Mouse (Mus musculus): Measurements from ENCODE around the gene Ror2. TPM values are rescaled to one million over a fixed set of nuclear protein-coding genes. Genes with fewer than 3 reads are reported as not detected.

The Ror2 gene
- total and polyA plus RNA-seq, 2 experiments: 0.06 TPM; not detected in 1

DNA sequence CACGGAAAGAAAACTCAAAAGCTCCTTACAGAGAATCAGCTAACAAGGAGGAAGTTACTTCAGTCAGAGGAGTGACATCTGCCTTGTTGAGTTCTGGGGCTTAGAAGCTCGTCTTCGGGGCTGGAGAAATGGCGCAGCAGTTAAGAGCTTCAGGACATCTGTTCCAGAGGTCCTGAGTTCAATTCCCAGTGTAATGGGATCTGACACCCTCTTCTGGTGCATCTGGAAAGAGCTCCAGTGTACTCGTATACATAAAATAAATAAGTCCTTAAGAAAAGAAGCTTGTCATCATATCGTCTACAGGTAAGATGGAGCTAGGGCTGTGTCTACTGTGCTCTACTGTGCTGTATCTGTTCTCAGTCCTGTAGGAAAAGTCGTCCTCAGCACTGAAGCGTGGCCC is 19.3 kb upstream of the Ror2 start:
- H3K79me2 ChIP-seq (ENCODE audit: control insufficient read depth, insufficient read depth, low read length): no peaks in the 10 kb centered on the region
- H3K4me1 ChIP-seq (ENCODE audit: control insufficient read depth, insufficient read depth, low read length): no peaks in the 10 kb centered on the region
- TF ChIP-seq POLR2A (IDR thresholded peaks at IDR 0.05; ENCODE audit: extremely low read depth, insufficient read depth, low read length) (no peak), CTCF (IDR thresholded peaks at IDR 0.05; ENCODE audit: low read depth, low read length) (no peak)
- no peak overlapping the region for H3K4me3 ChIP-seq (ENCODE audit: insufficient read depth, low read depth, low read length)
- no peak overlapping the region for H3K9ac ChIP-seq (ENCODE audit: low read depth, low read length)
- H3K36me3 ChIP-seq (ENCODE audit: control insufficient read depth, insufficient read depth, low read length): no peaks in the 10 kb centered on the region
- H3K27ac ChIP-seq (replicated peaks; ENCODE audit: insufficient read depth, low read depth, low read length): no peak overlapping the region
- 81% methylated on average over 8 of the region's 8 CpGs for WGBS
- DNase-seq (ENCODE audit: extremely low read depth, low read depth, low spot score): no peak
- no peaks in the 10 kb centered on the region for H3K27me3 ChIP-seq (ENCODE audit: control insufficient read depth, insufficient read depth, low read length)

DNA sequence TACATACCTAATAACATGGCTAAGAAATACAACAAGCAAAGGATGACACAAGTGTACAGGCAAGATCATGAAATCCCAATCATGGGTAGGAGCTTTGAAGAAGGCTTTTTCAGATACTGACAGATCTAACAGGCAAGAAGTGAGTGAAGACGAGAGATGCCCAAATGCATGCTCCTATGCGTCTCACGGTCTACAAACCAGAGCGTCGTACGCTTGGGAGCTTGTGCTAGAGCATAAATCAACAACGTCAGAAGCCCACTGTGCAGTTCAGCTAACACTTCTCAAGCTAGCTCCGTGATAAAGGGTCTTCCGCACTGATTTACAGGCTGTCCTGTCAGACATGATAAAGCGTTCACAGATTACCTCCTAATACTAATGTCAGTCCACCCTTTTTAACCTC is 16.8 kb upstream of the Ror2 start:
- Histone ChIP-seq H3K79me2 (ENCODE audit: control insufficient read depth, insufficient read depth, low read length) (no peaks in the 10 kb centered on the region), H3K36me3 (ENCODE audit: control insufficient read depth, insufficient read depth, low read length) (no peaks in the 10 kb centered on the region), H3K9ac (ENCODE audit: low read depth, low read length) (no peak overlapping the region), H3K4me3 (ENCODE audit: insufficient read depth, low read depth, low read length) (no peak overlapping the region), H3K27ac (replicated peaks; ENCODE audit: insufficient read depth, low read depth, low read length) (no peak overlapping the region), H3K4me1 (ENCODE audit: control insufficient read depth, insufficient read depth, low read length) (no peaks in the 10 kb centered on the region), H3K27me3 (ENCODE audit: control insufficient read depth, insufficient read depth, low read length) (no peaks in the 10 kb centered on the region)
- no peak for TF ChIP-seq POLR2A (IDR thresholded peaks at IDR 0.05; ENCODE audit: extremely low read depth, insufficient read depth, low read length)
- no peak for TF ChIP-seq CTCF (IDR thresholded peaks at IDR 0.05; ENCODE audit: low read depth, low read length)
- no peak for DNase-seq (ENCODE audit: extremely low read depth, low read depth, low spot score)
- 74% methylated on average over 10 of the region's 10 CpGs for WGBS

DNA sequence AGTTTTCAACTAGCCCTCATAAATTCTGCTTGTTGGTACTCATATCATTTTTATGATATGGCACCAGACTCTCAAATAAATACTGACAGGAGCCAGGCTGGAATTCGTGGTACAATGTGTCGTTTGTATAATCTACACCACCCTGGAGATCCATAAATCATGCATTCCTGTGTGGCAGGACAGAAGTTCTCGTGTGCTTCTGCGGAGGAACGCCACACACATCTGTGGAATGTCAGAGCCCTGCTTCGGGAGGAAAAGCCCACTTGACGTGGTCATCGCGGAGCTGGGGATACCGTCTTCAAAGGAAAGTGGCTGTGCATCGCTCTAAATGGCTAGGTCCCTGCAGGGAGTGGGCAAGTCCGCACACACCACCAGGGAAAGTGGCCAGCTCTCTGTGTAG is 7.1 kb upstream of the Ror2 start:
- no peak for DNase-seq (ENCODE audit: extremely low read depth, low read depth, low spot score)
- Histone ChIP-seq H3K4me1 (ENCODE audit: control insufficient read depth, insufficient read depth, low read length) (no peaks in the 10 kb centered on the region), H3K79me2 (ENCODE audit: control insufficient read depth, insufficient read depth, low read length) (no peaks in the 10 kb centered on the region), H3K36me3 (ENCODE audit: control insufficient read depth, insufficient read depth, low read length) (no peaks in the 10 kb centered on the region), H3K9ac (ENCODE audit: low read depth, low read length) (no peak overlapping the region), H3K27me3 (ENCODE audit: control insufficient read depth, insufficient read depth, low read length) (0 out of 2 replicates have a peak, but pooled peaks cover 2% of the 10 kb centered on the region), H3K27ac (replicated peaks; ENCODE audit: insufficient read depth, low read depth, low read length) (no peak overlapping the region), H3K4me3 (ENCODE audit: insufficient read depth, low read depth, low read length) (no peak overlapping the region)
- WGBS: 69% methylated on average over 12 of the region's 12 CpGs
- TF ChIP-seq CTCF (IDR thresholded peaks at IDR 0.05; ENCODE audit: low read depth, low read length): no peak
- TF ChIP-seq POLR2A (IDR thresholded peaks at IDR 0.05; ENCODE audit: extremely low read depth, insufficient read depth, low read length): no peak

- Histone ChIP-seq H3K79me2 (ENCODE audit: control insufficient read depth, insufficient read depth, low read length) (no peaks in the 10 kb centered on the region), H3K36me3 (ENCODE audit: control insufficient read depth, insufficient read depth, low read length) (no peaks in the 10 kb centered on the region), H3K4me3 (ENCODE audit: insufficient read depth, low read depth, low read length) (no peak overlapping the region), H3K27ac (replicated peaks; ENCODE audit: insufficient read depth, low read depth, low read length) (no peak overlapping the region), H3K4me1 (ENCODE audit: control insufficient read depth, insufficient read depth, low read length) (no peaks in the 10 kb centered on the region), H3K9ac (ENCODE audit: low read depth, low read length) (no peak overlapping the region), H3K27me3 (ENCODE audit: control insufficient read depth, insufficient read depth, low read length) (0 out of 2 replicates have a peak, but pooled peaks cover 2% of the 10 kb centered on the region)
- no peak for TF ChIP-seq POLR2A (IDR thresholded peaks at IDR 0.05; ENCODE audit: extremely low read depth, insufficient read depth, low read length)
- no peak for TF ChIP-seq CTCF (IDR thresholded peaks at IDR 0.05; ENCODE audit: low read depth, low read length)
- 30% methylated on average over 3 of the region's 3 CpGs for WGBS
- DNase-seq (ENCODE audit: extremely low read depth, low read depth, low spot score): no peak
Observed at GRCm38 (mm10) chr13:53292244-53292643, 6.3 kb upstream of the Ror2 start.

DNA sequence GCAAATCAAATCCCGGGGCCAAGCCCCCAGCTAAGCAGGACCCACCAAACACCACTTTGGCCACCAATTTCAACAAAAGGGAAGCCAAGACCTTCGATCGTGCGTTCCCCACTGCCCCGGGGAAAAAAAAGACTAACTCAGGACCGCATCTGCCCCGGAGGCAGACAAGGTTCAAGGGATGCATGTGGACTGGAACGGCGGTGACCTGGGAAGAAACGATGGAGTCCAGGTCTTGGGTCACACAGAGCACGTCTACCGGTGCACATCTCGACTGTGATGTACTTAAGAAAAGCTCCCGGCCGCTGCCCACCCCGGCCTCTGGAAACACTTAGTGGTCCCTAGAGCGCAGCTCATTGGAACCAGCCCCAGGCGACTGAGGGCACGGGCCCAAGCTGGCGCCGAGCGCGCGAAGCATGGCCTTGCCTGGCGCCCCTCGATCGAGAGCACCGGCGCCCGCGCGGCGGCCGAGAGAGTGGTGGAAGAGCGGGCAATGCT is 616 bp downstream of the Ror2 start:
- TF ChIP-seq CTCF (IDR thresholded peaks at IDR 0.05; ENCODE audit: low read depth, low read length) (no peak), POLR2A (IDR thresholded peaks at IDR 0.05; ENCODE audit: extremely low read depth, insufficient read depth, low read length) (no peak)
- Histone ChIP-seq H3K27ac (replicated peaks; ENCODE audit: insufficient read depth, low read depth, low read length) (no peak overlapping the region), H3K4me3 (ENCODE audit: insufficient read depth, low read depth, low read length) (no peak overlapping the region), H3K36me3 (ENCODE audit: control insufficient read depth, insufficient read depth, low read length) (no peaks in the 10 kb centered on the region), H3K9ac (ENCODE audit: low read depth, low read length) (no peak overlapping the region), H3K27me3 (ENCODE audit: control insufficient read depth, insufficient read depth, low read length) (peaks cover 4% of the 10 kb centered on the region; the same call in 1 of the 2 replicates), H3K79me2 (ENCODE audit: control insufficient read depth, insufficient read depth, low read length) (no peaks in the 10 kb centered on the region), H3K4me1 (ENCODE audit: control insufficient read depth, insufficient read depth, low read length) (no peaks in the 10 kb centered on the region)
- WGBS: 2% methylated on average over 35 of the region's 35 CpGs
- no peak for DNase-seq (ENCODE audit: extremely low read depth, low read depth, low spot score)

DNA sequence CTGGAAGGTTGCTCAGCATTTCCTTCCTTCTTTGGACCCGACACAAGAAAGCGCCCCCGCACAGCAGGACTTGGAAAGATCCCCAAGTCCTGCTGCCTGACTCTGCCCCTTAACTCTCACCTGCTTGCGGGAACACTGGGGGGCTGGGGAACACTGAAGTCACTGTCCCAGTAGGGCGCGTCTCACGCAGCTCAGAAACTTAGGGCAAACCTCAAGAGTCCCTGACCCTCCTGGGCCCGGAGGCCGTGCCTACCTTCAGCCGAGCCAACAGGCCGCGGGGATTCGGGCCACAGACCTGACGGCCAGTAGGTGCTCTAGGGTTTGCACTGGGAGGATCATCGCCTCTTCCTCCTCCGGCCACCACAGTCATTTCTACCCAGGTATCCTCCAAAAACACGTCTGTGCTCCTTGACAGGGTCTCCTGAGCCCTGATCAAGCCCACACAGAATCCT is 1.2 kb downstream of the Ror2 start:
- H3K9ac ChIP-seq (ENCODE audit: low read depth, low read length): no peak overlapping the region
- H3K4me1 ChIP-seq (ENCODE audit: control insufficient read depth, insufficient read depth, low read length): no peaks in the 10 kb centered on the region
- no peak for DNase-seq (ENCODE audit: extremely low read depth, low read depth, low spot score)
- no peak for TF ChIP-seq CTCF (IDR thresholded peaks at IDR 0.05; ENCODE audit: low read depth, low read length)
- TF ChIP-seq POLR2A (IDR thresholded peaks at IDR 0.05; ENCODE audit: extremely low read depth, insufficient read depth, low read length): no peak
- no peaks in the 10 kb centered on the region for H3K36me3 ChIP-seq (ENCODE audit: control insufficient read depth, insufficient read depth, low read length)
- no peak overlapping the region for H3K27ac ChIP-seq (replicated peaks; ENCODE audit: insufficient read depth, low read depth, low read length)
- H3K27me3 ChIP-seq (ENCODE audit: control insufficient read depth, insufficient read depth, low read length): peaks cover 4% of the 10 kb centered on the region; the same call in 1 of the 2 replicates
- no peaks in the 10 kb centered on the region for H3K79me2 ChIP-seq (ENCODE audit: control insufficient read depth, insufficient read depth, low read length)
- no peak overlapping the region for H3K4me3 ChIP-seq (ENCODE audit: insufficient read depth, low read depth, low read length)
- 16% methylated on average over 17 of the region's 17 CpGs for WGBS

All from liver, adult 2 months (tissue).